Mouse (Mus musculus) myocyte (in vitro differentiated cells): ENCODE results near the gene Fam169a. TPM values are rescaled to one million over a fixed set of nuclear protein-coding genes. Genes with fewer than 3 reads are reported as not detected.

Experiments used
- H3K27me3 ChIP-seq: one replicate; pipeline ENCODE4 v1.6.1; 2011; ENCODE audit not compliant: control insufficient read depth, insufficient read depth, insufficient read length
- H3K36me3 ChIP-seq: one replicate; pipeline ENCODE4 v1.6.1; 2011; ENCODE audit not compliant: control insufficient read depth, insufficient read depth
- H3K4me2 ChIP-seq: one replicate; pipeline ENCODE4 v1.6.1; 2011; ENCODE audit warnings: low read depth, control low read depth
- H3K4me3 ChIP-seq: one replicate; pipeline ENCODE4 v1.5.1; 2011; ENCODE audit warnings: mild to moderate bottlenecking, control low read depth, moderate library complexity
- H3K79me2 ChIP-seq: one replicate; pipeline ENCODE4 v1.6.1; 2011; ENCODE audit not compliant: control insufficient read depth, insufficient read depth
- H3ac ChIP-seq: one replicate; pipeline ENCODE4 v1.6.1; 2011; ENCODE audit not compliant: control insufficient read depth, insufficient read length
- CEBPB ChIP-seq: IDR thresholded peaks from 2 replicates; pipeline ENCODE4 v1.6.1; 2011; ENCODE audit warnings: mild to moderate bottlenecking, moderate library complexity; ENCODE audit not compliant: poor library complexity, insufficient read depth, severe bottlenecking
- E2F4 ChIP-seq: IDR thresholded peaks from one replicate; pipeline ENCODE4 v1.6.1; 2011; ENCODE audit warnings: mild to moderate bottlenecking, control low read depth, moderate library complexity; ENCODE audit not compliant: insufficient read depth
- MAX ChIP-seq: IDR thresholded peaks from one replicate; pipeline ENCODE4 v1.6.1; 2011; ENCODE audit warnings: low read depth, mild to moderate bottlenecking, control low read depth
- MYOD1 ChIP-seq, 3 experiments: IDR thresholded peaks; one replicate each; pipeline ENCODE4 v1.6.1; 2011; ENCODE audit warnings: control low read depth in 2 of 3, low read depth in 2 of 3, mild to moderate bottlenecking in 2 of 3, moderate library complexity in 1 of 3; ENCODE audit not compliant: insufficient read length in 2 of 3, control insufficient read depth in 1 of 3
- MYOG ChIP-seq, 3 experiments: IDR thresholded peaks; one replicate each; pipeline ENCODE4 v1.6.1; 2011; ENCODE audit warnings: control low read depth in 2 of 3, low read depth in 2 of 3, mild to moderate bottlenecking in 2 of 3; ENCODE audit not compliant: insufficient read length in 2 of 3, control insufficient read depth in 1 of 3, insufficient read depth in 1 of 3
- POLR2A ChIP-seq: IDR thresholded peaks from one replicate; pipeline ENCODE4 v1.6.1; 2011; ENCODE audit warnings: low read depth, mild to moderate bottlenecking, control low read depth, moderate library complexity; ENCODE audit not compliant: insufficient read length
- POLR2AphosphoS2 ChIP-seq: IDR thresholded peaks from one replicate; pipeline ENCODE4 v1.6.1; 2011; ENCODE audit warnings: low read depth, control low read depth; ENCODE audit not compliant: insufficient read length
- REST ChIP-seq: IDR thresholded peaks from one replicate; pipeline ENCODE4 v1.6.1; 2011; ENCODE audit warnings: mild to moderate bottlenecking, control low read depth, moderate library complexity; ENCODE audit not compliant: insufficient read depth, insufficient read length
- SRF ChIP-seq: IDR thresholded peaks from one replicate; pipeline ENCODE4 v1.6.1; 2011; ENCODE audit warnings: low read depth; ENCODE audit not compliant: control insufficient read depth, insufficient read length
- TCF12 ChIP-seq: IDR thresholded peaks from one replicate; pipeline ENCODE4 v1.6.1; 2011; ENCODE audit warnings: mild to moderate bottlenecking, control low read depth; ENCODE audit not compliant: poor library complexity, insufficient read depth, severe bottlenecking
- TCF3 ChIP-seq: IDR thresholded peaks from one replicate; pipeline ENCODE4 v1.6.1; 2011; ENCODE audit warnings: low read depth, control low read depth; ENCODE audit not compliant: insufficient read length
- USF1 ChIP-seq: IDR thresholded peaks from one replicate; pipeline ENCODE4 v1.6.1; 2011; ENCODE audit warnings: low read depth, mild to moderate bottlenecking, control low read depth, moderate library complexity
- polyA plus RNA-seq: library from polyadenylated mRNA; unstranded; fragments of >200 nt; fragmentation: generic; extraction: Trizol; gene quantifications from one replicate; pipeline ENCODE4 v1.2.1, GENCODE M21; 2012; ENCODE audit warnings: missing spikeins

Fam169a gene
- polyA plus RNA-seq, 1 experiment: 0.08 TPM

DNA sequence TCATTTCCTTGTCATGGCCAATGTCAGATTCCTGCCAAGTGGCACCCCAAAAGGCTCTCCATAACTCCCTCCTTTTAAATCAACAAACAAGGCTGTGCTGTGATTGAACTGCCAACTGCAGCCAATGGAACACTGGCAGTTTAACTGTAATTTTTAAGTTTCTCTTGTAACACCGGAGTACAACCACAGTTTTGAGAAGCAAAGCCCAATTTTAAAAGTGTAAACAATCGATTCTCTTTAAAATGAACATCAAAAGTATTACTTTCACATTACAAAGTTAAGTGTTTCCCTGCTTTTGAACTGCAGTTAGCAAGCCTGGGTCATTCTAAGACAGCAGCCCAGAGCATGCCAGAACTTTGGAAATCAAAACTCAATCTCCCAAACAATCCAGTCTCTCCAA is 32.8 kb upstream of the Fam169a start, which contains the start of gene 1700029F12Rik:
1700029F12Rik (minus strand) TSS at position 101 of the 400 bp plus-strand sequence.
- no peak within 1 kb of the TSS for H3K4me2 ChIP-seq

DNA sequence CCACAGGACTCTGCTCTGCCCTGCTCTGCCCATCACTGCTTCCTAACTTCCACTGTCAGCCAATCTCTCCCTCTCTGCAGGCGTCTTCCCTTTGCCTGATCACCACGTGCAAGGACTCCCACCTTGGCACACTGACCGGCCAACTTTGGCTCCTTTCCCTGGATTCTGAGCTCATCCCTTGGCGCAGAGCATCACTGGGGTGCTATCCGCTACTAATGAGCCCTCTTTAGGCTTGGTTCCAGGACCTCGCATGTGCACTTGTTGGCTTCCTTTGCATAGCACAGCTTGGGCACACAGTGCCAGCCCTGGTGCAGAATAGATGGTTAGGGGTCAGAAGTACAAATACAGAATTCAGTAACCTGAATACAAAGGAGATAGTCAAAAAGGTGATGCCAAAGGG is 15.9 kb upstream of the Fam169a start:
- no peaks in the 10 kb centered on the region for H3K36me3 ChIP-seq
- H3K4me3 ChIP-seq: no peak overlapping the region
- no peaks in the 10 kb centered on the region for H3K27me3 ChIP-seq
- H3ac ChIP-seq: no peak overlapping the region
- no peaks in the 10 kb centered on the region for H3K79me2 ChIP-seq
- TF ChIP-seq E2F4 (no peak), USF1 (no peak), SRF (no peak), MYOD1 (IDR thresholded peaks at IDR 0.05; ENCODE audit: control insufficient read depth in 1 of 3, insufficient read length in 2 of 3, low read depth in 2 of 3) (no peak), POLR2A (no peak), TCF12 (no peak), MAX (no peak), MYOG (IDR thresholded peaks at IDR 0.05; ENCODE audit: control insufficient read depth in 1 of 3, insufficient read depth in 1 of 3, insufficient read length in 2 of 3, low read depth in 2 of 3) (no peak), REST (no peak), TCF3 (no peak), CEBPB (no peak), POLR2AphosphoS2 (no peak)
- H3K4me2 ChIP-seq: no peak overlapping the region

More for the DNA sequence above, 32.8 kb upstream of the Fam169a start, which contains the start of gene 1700029F12Rik:
- Histone ChIP-seq H3K27me3 (no peaks in the 10 kb centered on the region), H3K36me3 (no peaks in the 10 kb centered on the region), H3K79me2 (no peaks in the 10 kb centered on the region), H3K4me3 (no peak within 1 kb of the TSS), H3ac (no peak within 1 kb of the TSS)
- no peak for TF ChIP-seq E2F4
- TF ChIP-seq SRF: no peak
- no peak for TF ChIP-seq MYOD1 (IDR thresholded peaks at IDR 0.05; ENCODE audit: control insufficient read depth in 1 of 3, insufficient read length in 2 of 3, low read depth in 2 of 3)
- no peak for TF ChIP-seq POLR2A
- TF ChIP-seq REST: no peak
- TF ChIP-seq TCF3: no peak
- TF ChIP-seq POLR2AphosphoS2: no peak
- no peak for TF ChIP-seq CEBPB
- TF ChIP-seq TCF12: no peak
- no peak for TF ChIP-seq MYOG (IDR thresholded peaks at IDR 0.05; ENCODE audit: control insufficient read depth in 1 of 3, insufficient read depth in 1 of 3, insufficient read length in 2 of 3, low read depth in 2 of 3)
- TF ChIP-seq MAX: no peak
- TF ChIP-seq USF1: no peak

DNA sequence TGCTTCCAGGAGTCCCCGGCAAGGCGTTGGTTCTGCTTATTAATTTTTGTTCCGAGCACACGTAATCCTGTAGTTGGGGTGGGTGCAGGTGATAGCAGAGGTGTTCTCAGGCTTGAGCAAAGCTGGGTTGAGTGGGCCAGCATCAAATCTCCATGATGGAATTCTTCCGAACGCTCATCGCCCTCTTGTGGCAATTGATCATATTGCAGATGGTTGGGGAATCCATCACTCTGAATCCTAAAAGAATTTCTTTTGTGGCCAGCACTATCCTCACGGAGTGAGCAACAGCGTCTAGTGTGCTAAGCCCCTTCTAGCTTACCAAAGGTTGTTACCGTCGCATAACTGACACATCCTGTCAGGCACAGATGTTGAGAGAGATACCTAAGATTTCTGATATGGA is 14.4 kb upstream of the Fam169a start:
- H3ac ChIP-seq: no peak overlapping the region
- no peak for TF ChIP-seq MAX
- TF ChIP-seq REST: no peak
- TF ChIP-seq POLR2AphosphoS2: no peak
- TF ChIP-seq SRF: no peak
- TF ChIP-seq POLR2A: no peak
- TF ChIP-seq TCF12: no peak
- TF ChIP-seq TCF3: no peak
- no peak for TF ChIP-seq CEBPB
- TF ChIP-seq MYOD1 (IDR thresholded peaks at IDR 0.05; ENCODE audit: control insufficient read depth in 1 of 3, insufficient read length in 2 of 3, low read depth in 2 of 3): no peak
- TF ChIP-seq E2F4: no peak
- no peak for TF ChIP-seq MYOG (IDR thresholded peaks at IDR 0.05; ENCODE audit: control insufficient read depth in 1 of 3, insufficient read depth in 1 of 3, insufficient read length in 2 of 3, low read depth in 2 of 3)
- TF ChIP-seq USF1: no peak
- H3K79me2 ChIP-seq: no peaks in the 10 kb centered on the region

DNA sequence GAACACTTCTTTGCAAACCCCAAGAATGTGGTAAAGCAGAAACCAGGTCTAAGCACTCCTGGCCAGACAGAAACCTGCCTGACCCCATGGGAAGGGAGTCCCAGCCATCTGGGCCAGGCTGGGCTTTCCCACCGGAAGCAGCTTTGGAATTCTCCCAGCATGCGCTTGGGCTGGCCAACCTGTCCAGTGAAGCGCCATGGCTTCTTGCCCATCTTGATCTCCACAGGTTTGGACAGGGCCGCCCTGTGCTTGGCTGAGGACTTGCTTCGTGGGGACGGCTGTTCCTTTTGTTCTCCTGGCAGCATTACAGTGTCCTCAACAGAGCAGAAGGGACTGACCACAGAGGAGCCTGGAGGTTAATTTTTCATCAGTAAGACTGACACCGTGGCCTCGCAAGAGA is 13.2 kb upstream of the Fam169a start:
- no peak overlapping the region for H3K4me3 ChIP-seq
- no peaks in the 10 kb centered on the region for H3K27me3 ChIP-seq
- TF ChIP-seq SRF (no peak), CEBPB (no peak), MAX (no peak), MYOG (IDR thresholded peaks at IDR 0.05; ENCODE audit: control insufficient read depth in 1 of 3, insufficient read depth in 1 of 3, insufficient read length in 2 of 3, low read depth in 2 of 3) (no peak)
- H3K36me3 ChIP-seq: no peaks in the 10 kb centered on the region
- no peak overlapping the region for H3K4me2 ChIP-seq
- no peaks in the 10 kb centered on the region for H3K79me2 ChIP-seq
- H3ac ChIP-seq: no peak overlapping the region

More for the DNA sequence above, 14.4 kb upstream of the Fam169a start:
- no peak overlapping the region for H3K4me2 ChIP-seq
- no peaks in the 10 kb centered on the region for H3K36me3 ChIP-seq
- H3K27me3 ChIP-seq: no peaks in the 10 kb centered on the region
- no peak overlapping the region for H3K4me3 ChIP-seq

DNA sequence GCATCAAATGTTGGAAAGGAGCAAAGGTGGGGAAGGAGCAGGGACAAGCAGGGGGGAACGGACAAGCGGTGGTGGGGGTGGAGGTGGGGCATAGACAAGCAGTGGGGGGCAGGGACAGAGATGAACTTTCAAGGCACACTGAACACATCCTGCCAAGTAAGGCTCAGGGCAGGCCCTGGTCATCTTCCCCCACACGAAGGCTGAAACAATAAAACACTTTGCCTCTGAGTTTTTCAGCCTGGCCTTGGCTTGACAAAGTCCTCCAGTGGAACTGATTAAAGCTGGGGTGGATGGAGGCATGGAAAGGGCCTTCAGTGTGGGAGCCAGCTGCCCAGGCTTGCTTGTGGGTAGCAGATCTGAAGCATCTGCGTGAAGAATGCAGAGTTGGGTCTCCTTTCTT is 9.3 kb upstream of the Fam169a start:
- Histone ChIP-seq H3K27me3 (no peaks in the 10 kb centered on the region), H3K36me3 (no peaks in the 10 kb centered on the region), H3K79me2 (no peaks in the 10 kb centered on the region), H3K4me2 (no peak overlapping the region), H3ac (no peak overlapping the region), H3K4me3 (no peak overlapping the region)
- TF ChIP-seq MYOD1 (IDR thresholded peaks at IDR 0.05; ENCODE audit: control insufficient read depth in 1 of 3, insufficient read length in 2 of 3, low read depth in 2 of 3): no peak
- no peak for TF ChIP-seq MYOG (IDR thresholded peaks at IDR 0.05; ENCODE audit: control insufficient read depth in 1 of 3, insufficient read depth in 1 of 3, insufficient read length in 2 of 3, low read depth in 2 of 3)
- TF ChIP-seq TCF12: no peak
- no peak for TF ChIP-seq POLR2AphosphoS2
- TF ChIP-seq SRF: no peak
- TF ChIP-seq USF1: no peak
- TF ChIP-seq TCF3: no peak
- TF ChIP-seq POLR2A: no peak
- TF ChIP-seq MAX: no peak
- no peak for TF ChIP-seq CEBPB
- TF ChIP-seq E2F4: no peak
- no peak for TF ChIP-seq REST
